Mouse (Mus musculus) brain, adult 10 weeks (tissue): ENCODE measurements around the gene Chrna5. TPM values are rescaled to one million over a fixed set of nuclear protein-coding genes. Genes with fewer than 3 reads are reported as not detected.

ENCODE experiments used
- polyA plus RNA-seq: library from polyadenylated mRNA; stranded (reverse); fragments of 350-450 nt; fragmentation: Illumina TruSeq; extraction: RNeasy Lipid Tissue Mini Kit (QIAGEN cat#74804); gene quantifications from one replicate; pipeline ENCODE4 v1.2.3, GENCODE M21; 2015; ENCODE audit warnings: low read depth, low replicate concordance

Chrna5 gene
- 3.2 TPM for polyA plus RNA-seq

DNA sequence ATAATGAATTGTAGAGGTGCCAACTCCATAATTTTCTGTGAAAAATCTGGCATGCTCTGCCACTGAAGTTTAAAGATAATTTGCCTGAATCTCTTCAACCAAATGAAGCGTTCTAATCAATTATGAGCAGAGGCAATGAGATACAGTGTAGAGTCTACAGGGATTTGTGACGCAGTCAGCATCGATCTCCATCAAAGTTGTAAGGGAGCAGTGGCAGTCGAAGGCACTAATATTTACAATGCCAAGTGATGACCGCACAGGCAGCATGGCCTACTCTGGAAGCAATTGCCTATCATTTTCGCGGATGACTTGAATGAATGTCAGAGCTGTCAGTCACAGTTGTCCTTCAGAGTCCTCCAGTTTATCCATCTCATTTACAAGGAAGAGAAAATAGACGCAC lies at the start of gene Chrna5:
Gene Chrna5 (plus strand): TSS at position 207 of the 400 bp plus-strand sequence.

GRCm38 (mm10) chr9:54950575-54951321 lies 29.9 kb upstream of the Chrna5 start, which contains the start of the genes Psma4 and AY074887:
Gene Psma4 (plus strand): TSS chr9:54950790.
Gene AY074887 (minus strand): TSS chr9:54950998.

GRCm38 (mm10) chr9:55026275-55026663 lies 45.6 kb downstream of the Chrna5 start, which contains the start of gene Chrna3:
Gene Chrna3 (minus strand): TSS chr9:55026562.

DNA sequence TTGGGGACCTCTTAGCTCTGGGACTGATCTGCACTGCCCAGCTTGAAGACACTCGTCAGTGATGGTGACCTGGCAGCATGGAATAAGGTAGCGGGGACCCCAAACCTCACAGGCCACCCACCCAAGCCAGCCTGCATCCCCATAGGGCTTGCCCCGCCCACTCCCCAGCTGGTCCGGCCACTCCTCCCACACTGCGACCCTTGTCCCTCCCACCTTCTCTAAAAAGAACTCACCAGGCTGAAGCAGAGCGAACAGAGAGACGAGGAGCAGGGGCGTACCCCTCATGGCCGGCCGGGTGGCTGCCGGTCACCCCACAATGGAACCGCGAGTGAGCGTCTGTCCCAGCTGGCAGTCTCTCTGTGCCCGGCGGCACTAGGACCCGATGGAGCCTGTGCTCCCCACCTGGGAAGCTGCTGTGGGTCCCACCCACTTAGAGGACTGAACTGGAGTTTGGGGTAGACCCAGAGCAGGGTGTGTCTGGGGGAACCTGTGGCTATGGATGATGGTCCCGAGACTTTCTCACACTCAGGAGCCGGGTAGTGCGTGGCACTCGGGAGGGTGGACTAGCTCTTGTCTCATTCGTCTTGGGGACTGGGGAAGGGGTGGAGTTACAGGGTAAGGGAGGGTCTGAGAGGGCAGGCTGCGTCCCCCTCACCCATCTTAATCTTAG lies 67.7 kb downstream of the Chrna5 start, which contains the start of gene Chrnb4:
Gene Chrnb4 (minus strand): TSS at position 569 of the 670 bp plus-strand sequence.

Other genes with a start within 250 kb of the Chrna5 start
- gene Wdr61, start 246.4 kb upstream of the Chrna5 start, polyA plus RNA-seq: 86.9 TPM
- gene Crabp1, start 216.1 kb upstream of the Chrna5 start, polyA plus RNA-seq: 3.5 TPM
- 34.8 TPM for gene Ireb2, start 117.1 kb upstream of the Chrna5 start, polyA plus RNA-seq
- 1.5 TPM for gene Hykk, start 63.6 kb upstream of the Chrna5 start, polyA plus RNA-seq
- gene Psma4, start 30.1 kb upstream of the Chrna5 start, polyA plus RNA-seq: 197 TPM
- not detected for gene AY074887, start 29.9 kb upstream of the Chrna5 start, polyA plus RNA-seq
- gene Chrna3, start 45.7 kb downstream of the Chrna5 start, polyA plus RNA-seq: 1.5 TPM
- 0.68 TPM for gene Chrnb4, start 67.9 kb downstream of the Chrna5 start, polyA plus RNA-seq
- 83.5 TPM for gene Ube2q2, start 168.0 kb downstream of the Chrna5 start, polyA plus RNA-seq
- 41.9 TPM for gene Fbxo22, start 228.0 kb downstream of the Chrna5 start, polyA plus RNA-seq